Mouse (Mus musculus) lung, postnatal 25 days (tissue): ENCODE measurements around the gene Icam5.
"Not testable (repeated sequence)": the region's sequence is repeated elsewhere in the genome, so short reads cannot be mapped to it uniquely, and the experiment has no call there.

Source experiments
- DNase-seq: peaks from one replicate; pipeline ENCODE4 v3.0.0; 2022; ENCODE audit warnings: low spot score

Gene Icam5

GRCm38 (mm10) chr9:21035586-21035985 lies 3.7 kb downstream of the Icam5 start:
- DNase-seq: no peak

- no peak for DNase-seq
Measured at GRCm38 (mm10) chr9:21036161-21036560, 4.3 kb downstream of the Icam5 start.

GRCm38 (mm10) chr9:21036666-21037065 lies 4.8 kb downstream of the Icam5 start:
- no peak for DNase-seq

DNA sequence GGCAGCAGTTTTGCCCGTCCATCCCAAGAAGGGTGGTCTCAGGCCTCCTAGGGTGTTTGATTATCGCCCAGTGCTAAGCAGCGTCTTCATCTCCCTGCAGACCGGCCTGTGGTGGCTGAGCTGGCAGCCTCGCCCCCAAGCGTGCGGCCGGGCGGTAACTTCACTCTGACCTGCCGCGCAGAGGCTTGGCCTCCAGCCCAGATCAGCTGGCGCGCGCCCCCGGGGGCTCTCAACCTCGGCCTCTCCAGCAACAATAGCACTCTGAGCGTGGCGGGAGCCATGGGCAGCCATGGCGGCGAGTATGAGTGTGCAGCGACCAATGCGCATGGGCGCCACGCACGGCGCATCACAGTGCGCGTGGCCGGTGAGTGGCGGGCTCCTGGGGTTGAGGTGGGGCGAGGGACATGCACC lies 5.6 kb downstream of the Icam5 start:
- no peak for DNase-seq

DNA sequence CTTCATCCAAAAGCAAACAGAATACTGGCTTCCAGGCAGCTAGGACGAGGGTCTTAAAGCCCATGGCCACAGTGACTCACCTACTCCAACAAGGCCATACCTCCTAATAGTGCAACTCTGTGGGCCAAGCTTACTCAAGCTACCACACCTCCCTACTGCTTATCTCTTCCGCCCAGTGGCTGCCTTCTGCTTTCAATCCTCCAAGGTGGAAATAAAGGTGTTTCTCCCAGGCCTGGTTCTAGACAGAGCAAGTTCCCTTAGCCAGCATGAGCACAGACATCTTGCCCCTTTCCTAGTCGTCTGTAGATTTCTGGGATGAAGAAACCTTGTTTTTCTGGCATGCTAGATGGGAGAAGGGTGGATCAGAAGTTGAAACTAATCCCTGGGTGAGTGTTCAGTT lies 7.9 kb downstream of the Icam5 start:
- no peak for DNase-seq

- DNase-seq: no peak
Measured at GRCm38 (mm10) chr9:21041308-21041707, 9.4 kb downstream of the Icam5 start.

DNA sequence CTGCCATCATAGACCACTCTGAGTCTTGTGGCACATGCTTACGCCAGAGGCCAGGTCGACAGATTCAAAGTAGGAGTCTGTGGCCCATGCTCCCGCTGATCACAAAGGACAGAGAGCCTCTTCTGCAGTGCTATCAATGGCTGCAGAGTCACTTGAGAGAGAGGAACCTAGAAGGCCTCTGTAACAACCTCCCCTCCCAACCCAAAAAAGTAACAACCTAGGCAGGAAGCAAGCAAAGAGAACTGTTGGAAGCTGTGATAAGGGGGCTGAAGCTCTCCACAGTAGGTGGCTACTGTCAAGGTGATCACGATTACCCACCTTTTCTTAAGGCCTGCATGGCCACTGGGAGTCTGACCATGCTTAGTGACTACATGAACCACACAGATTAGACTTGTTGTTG lies 11.7 kb downstream of the Icam5 start:
- no peak for DNase-seq

DNA sequence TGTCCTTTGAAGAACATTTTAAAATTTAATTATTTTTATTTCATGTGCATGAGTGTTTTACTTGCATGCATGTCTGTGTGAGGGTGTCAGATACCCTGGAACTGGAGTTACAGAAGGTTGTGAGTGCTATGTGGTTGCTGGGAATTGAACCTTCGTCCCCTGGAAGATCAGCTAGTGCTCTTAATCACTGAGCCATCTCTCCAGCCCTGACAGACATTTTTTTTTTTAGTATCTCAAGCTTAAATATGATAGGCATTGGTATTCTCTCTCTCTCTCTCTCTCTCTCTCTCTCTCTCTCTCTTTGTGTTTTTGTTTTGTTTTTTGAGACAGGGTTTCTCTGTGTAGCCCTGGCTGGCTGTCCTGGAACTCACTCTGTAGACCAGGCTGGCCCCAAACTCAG lies 12.9 kb downstream of the Icam5 start:
- not testable (repeated sequence) for DNase-seq

DNA sequence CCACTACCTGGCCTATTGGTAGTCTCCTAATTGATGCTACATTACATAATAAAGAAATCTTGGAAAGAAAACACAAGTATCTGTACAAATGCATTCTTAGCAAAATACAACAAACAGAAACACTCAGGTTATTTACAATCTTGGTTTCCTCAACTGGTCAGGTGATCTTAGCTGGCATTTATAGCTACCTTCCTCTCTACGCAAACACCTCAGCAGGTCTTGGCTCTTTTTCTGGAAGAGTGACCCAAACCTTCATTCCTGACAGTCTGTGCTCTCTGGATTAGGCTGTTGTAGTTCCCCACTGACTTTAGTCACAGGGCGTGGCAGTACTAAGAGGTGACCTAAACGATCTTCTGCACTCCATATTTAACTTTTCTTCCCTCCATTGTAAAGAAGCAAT lies 13.4 kb downstream of the Icam5 start:
- DNase-seq: no peak

DNA sequence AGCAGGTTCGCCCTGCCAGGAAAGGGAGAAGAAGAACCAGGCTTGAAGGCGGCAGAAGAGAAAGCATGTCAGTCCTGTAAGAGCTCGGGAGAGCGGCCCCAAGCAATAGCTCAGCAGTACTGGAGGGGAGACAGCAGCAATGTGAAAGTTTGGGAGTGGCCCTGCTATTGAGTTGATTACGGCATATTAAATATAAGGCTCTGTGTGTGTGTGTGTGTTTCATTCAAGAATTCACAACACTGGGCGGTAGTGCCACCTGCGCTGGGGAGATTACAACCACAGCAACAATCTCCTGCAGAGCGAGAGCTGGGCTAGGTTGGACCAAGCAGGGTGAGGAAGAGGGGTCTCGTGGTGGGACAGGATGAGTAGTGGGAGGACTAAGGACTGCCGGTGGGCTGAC lies 19.7 kb downstream of the Icam5 start:
- DNase-seq: no peak

- no peak for DNase-seq
Measured at GRCm38 (mm10) chr9:21062928-21063327, 31.1 kb downstream of the Icam5 start.

GRCm38 (mm10) chr9:21067006-21067684 lies 35.3 kb downstream of the Icam5 start, which contains the start of gene Zglp1:
TSS of gene Zglp1 (minus strand) at chr9:21067093.
- no peak for DNase-seq

DNA sequence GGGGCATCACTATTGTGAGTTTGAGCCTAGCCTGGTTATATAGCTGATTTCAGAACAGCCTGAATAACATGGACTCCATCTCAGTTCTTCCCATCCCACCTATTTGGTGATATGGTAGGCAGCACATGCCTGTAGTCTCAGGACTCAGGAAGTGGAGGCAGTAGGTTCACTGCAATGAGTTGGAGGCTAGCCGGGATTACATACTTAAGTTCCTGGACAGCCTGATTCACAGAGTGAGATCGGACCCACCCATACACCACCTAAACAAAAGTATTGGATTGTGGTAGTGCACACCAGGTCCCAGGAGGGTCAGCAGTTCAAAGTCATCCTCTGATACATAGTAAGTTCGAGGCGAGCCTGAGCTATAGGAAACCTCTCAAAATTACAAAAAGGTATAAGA lies 40.8 kb downstream of the Icam5 start:
- DNase-seq: no peak

GRCm38 (mm10) chr9:21073044-21073840 lies 41.4 kb downstream of the Icam5 start, which contains the start of the genes Gm49373 and Fdx1l:
TSS of gene Gm49373 (minus strand) at chr9:21073096.
TSS of gene Fdx1l (minus strand) at chr9:21073614.
- peak; percentile 92 for DNase-seq

GRCm38 (mm10) chr9:21074173-21074572 lies 42.3 kb downstream of the Icam5 start:
- no peak for DNase-seq

GRCm38 (mm10) chr9:21075625-21076024 lies 43.8 kb downstream of the Icam5 start:
- DNase-seq: no peak

DNA sequence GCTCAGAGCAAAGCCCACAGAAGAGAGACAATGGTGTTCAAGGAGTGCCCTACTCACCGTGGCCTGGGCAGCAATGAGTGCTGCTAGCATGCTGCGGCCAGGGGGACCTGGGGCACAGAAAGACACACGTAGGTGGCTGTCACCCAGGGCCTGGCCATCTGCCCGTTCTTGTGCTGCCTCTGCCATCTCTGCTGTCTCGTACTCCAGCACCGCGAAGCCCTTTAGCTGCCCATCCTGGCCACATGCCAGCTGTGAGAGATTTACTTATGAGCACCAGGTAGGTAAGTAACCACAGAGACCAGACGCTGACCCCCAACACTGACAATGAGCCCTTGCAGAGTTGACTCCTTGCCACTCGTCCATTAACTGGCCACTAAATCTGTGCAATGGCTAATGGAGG lies 49.3 kb downstream of the Icam5 start:
- DNase-seq: no peak

DNA sequence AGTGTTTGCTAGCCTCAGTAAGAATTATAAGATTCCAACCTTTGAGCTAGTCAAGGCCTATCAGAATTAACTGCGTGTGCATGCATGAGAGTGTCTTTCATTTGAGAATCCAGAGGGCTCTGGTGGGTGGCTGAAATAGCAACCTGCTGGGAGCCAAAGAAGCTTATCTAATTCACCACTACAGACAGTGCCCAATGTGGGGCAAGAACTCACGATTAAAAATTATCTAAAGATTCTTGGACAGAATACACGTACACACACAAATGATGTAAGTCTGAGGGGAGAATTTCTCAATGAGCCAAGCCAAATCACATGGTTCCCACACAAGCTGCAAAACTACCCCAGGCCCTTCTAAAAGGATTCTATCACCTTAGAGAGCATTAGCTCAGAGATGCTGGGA lies 51.5 kb downstream of the Icam5 start:
- DNase-seq: no peak
